Mouse (Mus musculus) neural tube, embryonic 14.5 days (tissue): ENCODE data around the gene Gm13275. TPM values are rescaled to one million over a fixed set of nuclear protein-coding genes. Genes with fewer than 3 reads are reported as not detected.
"Not testable (repeated sequence)": the region's sequence is repeated elsewhere in the genome, so short reads cannot be mapped to it uniquely, and the experiment has no call there.

Source experiments
- ATAC-seq: fragments of 200-750 bp; cut with Nextera tagmentation; 2 replicates; pipeline ENCODE4 v1.8.0; 2017; ENCODE audit warnings: low read depth, mild to moderate bottlenecking, moderate TSS enrichment, moderate library complexity
- H3K27ac ChIP-seq: fragments of 300-500 bp; sonication (generic); 2 replicates; pipeline ENCODE4 v1.5.1; 2014; ENCODE audit warnings: low read depth, mild to moderate bottlenecking, control low read depth, low read length, moderate library complexity, mixed read lengths
- H3K27me3 ChIP-seq: fragments of 300-500 bp; sonication (generic); 2 replicates; pipeline ENCODE4 v1.6.1; 2014; ENCODE audit warnings: low read length; ENCODE audit not compliant: control insufficient read depth, insufficient read depth
- H3K36me3 ChIP-seq: fragments of 300-500 bp; sonication (generic); 2 replicates; pipeline ENCODE4 v1.6.1; 2014; ENCODE audit warnings: low read length, mixed read lengths; ENCODE audit not compliant: control insufficient read depth, insufficient read depth
- H3K4me1 ChIP-seq: fragments of 300-500 bp; sonication (generic); 2 replicates; pipeline ENCODE4 v1.6.1; 2014; ENCODE audit warnings: low read length; ENCODE audit not compliant: control insufficient read depth, insufficient read depth
- H3K4me2 ChIP-seq: fragments of 300-500 bp; sonication (generic); 2 replicates; pipeline ENCODE4 v1.6.1; 2014; ENCODE audit warnings: mild to moderate bottlenecking, low read depth, low read length, control low read depth
- H3K4me3 ChIP-seq: fragments of 300-500 bp; sonication (generic); 2 replicates; pipeline ENCODE4 v1.5.1; 2014; ENCODE audit warnings: low read depth, low read length, control low read depth, mixed read lengths
- H3K9ac ChIP-seq: fragments of 300-500 bp; sonication (generic); replicated peaks from 2 replicates; pipeline ENCODE4 v1.6.1; 2014; ENCODE audit warnings: low read depth, mild to moderate bottlenecking, control low read depth, low read length, mixed read lengths
- H3K9me3 ChIP-seq: fragments of 300-500 bp; sonication (generic); 2 replicates; pipeline ENCODE4 v1.6.1; 2016; ENCODE audit warnings: low read length; ENCODE audit not compliant: control insufficient read depth
- WGBS: fragments of 180-500 bp; shearing (Covaris S2); extraction: QIAGEN DNeasy Blood & Tissue Kit; methylation state at CpG from one replicate; pipeline ENCODE4 v1.1.7; 2014; 5-methylcytosine and 5-hydroxymethylcytosine counted together
- polyA plus RNA-seq: library from polyadenylated mRNA; unstranded; fragments of >200 nt; fragmentation: Nextera tagmentation; extraction: Ambion mirVana; gene quantifications from 2 replicates; pipeline ENCODE4 v1.2.1, GENCODE M21; 2014

Gene Gm13275
- polyA plus RNA-seq, 1 experiment from 2014 or later, result not detected

DNA sequence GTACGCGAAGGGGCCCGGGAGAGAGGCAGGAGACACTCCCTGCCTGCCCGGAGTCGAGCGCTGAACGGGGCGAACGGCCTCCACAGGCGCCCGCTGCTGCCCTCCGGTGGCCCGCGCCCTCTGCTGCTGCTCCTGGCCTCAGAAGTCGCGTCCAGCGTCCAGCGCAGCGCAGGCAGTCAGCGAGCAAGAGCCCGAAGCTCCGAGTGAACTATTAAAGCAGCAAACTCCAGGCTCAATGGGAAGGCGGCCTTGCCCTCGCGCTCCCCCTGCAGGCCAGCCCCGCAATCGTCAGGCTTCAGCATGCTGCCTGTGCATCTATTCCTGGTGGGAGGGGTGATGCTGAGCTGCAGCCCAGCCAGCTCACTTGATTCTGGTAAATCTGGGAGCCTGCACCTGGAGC, 8.9 kb upstream of the Gm13275 start, which contains the start of gene Gm13276:
Gene Gm13276, plus strand, starts transcription at position 301 of the 400 bp plus-strand sequence.
- not testable (repeated sequence) for H3K27me3 ChIP-seq, H3K27ac ChIP-seq, H3K9me3 ChIP-seq, H3K9ac ChIP-seq, H3K4me3 ChIP-seq, H3K4me1 ChIP-seq, ATAC-seq, H3K4me2 ChIP-seq, H3K36me3 ChIP-seq
- WGBS, result no CpG with 5 or more reads among the region's 27 CpGs

GRCm38 (mm10) chr4:88788402-88788801, 5.9 kb upstream of the Gm13275 start, which contains the start of gene Gm13277:
Gm13277 (plus strand) TSS chr4:88788632.
- not testable (repeated sequence) for H3K4me2 ChIP-seq, H3K9ac ChIP-seq, H3K4me3 ChIP-seq, ATAC-seq, H3K27ac ChIP-seq, H3K4me1 ChIP-seq, H3K9me3 ChIP-seq, H3K36me3 ChIP-seq, H3K27me3 ChIP-seq
- WGBS, result 0% methylated on average over 1 of the region's 28 CpGs

- not testable (repeated sequence) for H3K4me1 ChIP-seq, H3K27ac ChIP-seq, H3K4me3 ChIP-seq, H3K9me3 ChIP-seq, H3K4me2 ChIP-seq, H3K27me3 ChIP-seq, H3K36me3 ChIP-seq, ATAC-seq, H3K9ac ChIP-seq
- WGBS, result no CpG with 5 or more reads among the region's 28 CpGs
Observed at GRCm38 (mm10) chr4:88791250-88791649, 3.0 kb upstream of the Gm13275 start, which contains the start of gene Gm13278. Gm13278 (plus strand) TSS chr4:88791550.

GRCm38 (mm10) chr4:88797097-88797496, 2.8 kb downstream of the Gm13275 start, which contains the start of gene Gm13279:
Gm13279 (plus strand) TSS chr4:88797397.
- not testable (repeated sequence) for H3K4me2 ChIP-seq, H3K27ac ChIP-seq, H3K9me3 ChIP-seq, H3K36me3 ChIP-seq, H3K4me3 ChIP-seq, ATAC-seq, H3K27me3 ChIP-seq, H3K4me1 ChIP-seq, H3K9ac ChIP-seq
- no CpG with 5 or more reads among the region's 28 CpGs for WGBS

DNA sequence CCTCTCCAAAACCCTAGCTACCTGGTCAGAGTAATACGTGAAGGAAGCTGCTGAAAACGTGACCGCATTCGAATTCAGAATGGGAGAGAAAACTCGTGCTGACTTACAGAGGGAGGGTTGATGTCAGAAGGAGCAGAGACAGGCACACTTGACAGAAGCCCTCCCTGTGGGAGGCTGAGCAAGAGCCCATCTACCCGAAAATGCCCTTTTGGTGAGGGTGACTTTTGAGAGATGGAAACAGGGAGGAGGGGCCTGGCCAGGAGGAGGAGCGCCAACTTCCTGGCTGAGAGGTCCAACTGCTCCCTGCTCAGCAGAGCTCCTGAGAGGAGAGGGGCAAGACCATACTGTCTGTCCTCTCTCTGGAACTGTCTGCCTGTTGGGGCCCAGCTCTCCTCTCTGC, 5.1 kb downstream of the Gm13275 start, which contains the start of gene Gm13285:
Gene Gm13285, plus strand, starts transcription at position 301 of the 400 bp plus-strand sequence.
- ATAC-seq, result not testable (repeated sequence)

DNA sequence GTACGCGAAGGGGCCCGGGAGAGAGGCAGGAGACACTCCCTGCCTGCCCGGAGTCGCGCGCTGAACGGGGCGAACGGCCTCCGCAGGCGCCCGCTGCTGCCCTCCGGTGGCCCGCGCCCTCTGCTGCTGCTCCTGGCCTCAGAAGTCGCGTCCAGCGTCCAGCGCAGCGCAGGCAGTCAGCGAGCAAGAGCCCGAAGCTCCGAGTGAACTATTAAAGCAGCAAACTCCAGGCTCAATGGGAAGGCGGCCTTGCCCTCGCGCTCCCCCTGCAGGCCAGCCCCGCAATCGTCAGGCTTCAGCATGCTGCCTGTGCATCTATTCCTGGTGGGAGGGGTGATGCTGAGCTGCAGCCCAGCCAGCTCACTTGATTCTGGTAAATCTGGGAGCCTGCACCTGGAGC, 8.7 kb downstream of the Gm13275 start, which contains the start of gene Gm13287:
Gene Gm13287, plus strand, starts transcription at position 301 of the 400 bp plus-strand sequence.
- not testable (repeated sequence) for H3K36me3 ChIP-seq, H3K9me3 ChIP-seq, H3K27me3 ChIP-seq, H3K4me3 ChIP-seq, H3K4me2 ChIP-seq, H3K9ac ChIP-seq, H3K27ac ChIP-seq, ATAC-seq, H3K4me1 ChIP-seq
- no CpG with 5 or more reads among the region's 29 CpGs for WGBS

More for the DNA sequence above, 5.1 kb downstream of the Gm13275 start, which contains the start of gene Gm13285:
- not testable (repeated sequence) for H3K9ac ChIP-seq, H3K4me3 ChIP-seq, H3K27ac ChIP-seq, H3K4me1 ChIP-seq, H3K36me3 ChIP-seq, H3K27me3 ChIP-seq, H3K9me3 ChIP-seq, H3K4me2 ChIP-seq
- WGBS, result 0% methylated on average over 1 of the region's 7 CpGs

DNA sequence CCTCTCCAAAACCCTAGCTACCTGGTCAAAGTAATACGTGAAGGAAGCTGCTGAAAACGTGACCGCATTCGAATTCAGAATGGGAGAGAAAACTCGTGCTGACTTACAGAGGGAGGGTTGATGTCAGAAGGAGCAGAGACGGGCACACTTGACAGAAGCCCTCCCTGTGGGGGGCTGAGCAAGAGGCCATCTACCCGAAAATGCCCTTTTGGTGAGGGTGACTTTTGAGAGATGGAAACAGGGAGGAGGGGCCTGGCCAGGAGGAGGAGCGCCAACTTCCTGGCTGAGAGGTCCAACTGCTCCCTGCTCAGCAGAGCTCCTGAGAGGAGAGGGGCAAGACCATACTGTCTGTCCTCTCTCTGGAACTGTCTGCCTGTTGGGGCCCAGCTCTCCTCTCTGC, 10.9 kb downstream of the Gm13275 start, which contains the start of gene Gm13288:
Gene Gm13288, plus strand, starts transcription at position 301 of the 400 bp plus-strand sequence.
- not testable (repeated sequence) for H3K4me1 ChIP-seq, H3K4me3 ChIP-seq, H3K9me3 ChIP-seq, H3K27me3 ChIP-seq, ATAC-seq, H3K27ac ChIP-seq, H3K4me2 ChIP-seq, H3K9ac ChIP-seq, H3K36me3 ChIP-seq
- no CpG with 5 or more reads among the region's 8 CpGs for WGBS

DNA sequence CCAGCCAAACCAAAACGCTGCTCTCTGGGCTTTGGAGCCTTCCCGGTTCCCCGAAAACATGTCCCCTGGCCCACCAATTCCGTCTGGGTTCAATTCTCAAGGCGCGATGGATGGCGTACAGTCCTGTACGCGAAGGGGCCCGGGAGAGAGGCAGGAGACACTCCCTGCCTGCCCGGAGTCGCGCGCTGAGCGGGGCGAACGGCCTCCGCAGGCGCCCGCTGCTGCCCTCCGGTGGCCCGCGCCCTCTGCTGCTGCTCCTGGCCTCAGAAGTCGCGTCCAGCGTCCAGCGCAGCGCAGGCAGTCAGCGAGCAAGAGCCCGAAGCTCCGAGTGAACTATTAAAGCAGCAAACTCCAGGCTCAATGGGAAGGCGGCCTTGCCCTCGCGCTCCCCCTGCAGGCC, 11.5 kb downstream of the Gm13275 start:
- 0% methylated on average over 7 of the region's 34 CpGs for WGBS
- not testable (repeated sequence) for H3K36me3 ChIP-seq, ATAC-seq, H3K27me3 ChIP-seq, H3K4me1 ChIP-seq, H3K9me3 ChIP-seq, H3K4me3 ChIP-seq, H3K27ac ChIP-seq, H3K4me2 ChIP-seq, H3K9ac ChIP-seq

DNA sequence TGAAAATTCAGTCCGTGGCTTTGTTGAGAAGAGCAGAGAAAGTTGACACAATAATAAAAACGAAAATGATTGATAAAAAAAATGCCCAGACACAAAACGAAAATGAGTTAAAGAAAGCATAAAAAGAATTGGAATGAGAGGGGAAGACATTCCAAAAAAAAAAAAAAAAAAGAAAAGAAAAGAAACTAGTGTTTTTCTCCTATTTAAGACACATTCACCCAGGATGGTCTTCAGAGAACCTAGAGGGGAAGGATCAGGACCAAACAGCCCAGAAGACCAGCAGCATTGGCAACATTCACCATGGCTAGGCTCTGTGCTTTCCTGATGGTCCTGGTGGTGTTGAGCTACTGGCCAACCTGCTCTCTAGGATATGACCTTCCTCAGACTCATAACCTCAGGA, 21.6 kb downstream of the Gm13275 start, which contains the start of gene Ifna7:
Gene Ifna7, plus strand, starts transcription at position 301 of the 400 bp plus-strand sequence.
- Histone ChIP-seq H3K4me3 (no peak within 1 kb of the TSS), H3K9me3 (no peaks in the 10 kb centered on the region), H3K36me3 (no peaks in the 10 kb centered on the region), H3K4me1 (no peaks in the 10 kb centered on the region), H3K4me2 (no peak within 1 kb of the TSS), H3K27ac (no peak within 1 kb of the TSS), H3K9ac (no peak within 1 kb of the TSS), H3K27me3 (no peaks in the 10 kb centered on the region)
- 75% methylated on average over 3 of the region's 3 CpGs for WGBS
- no peak for ATAC-seq
